Mouse (Mus musculus) B cell, adult 62 days (primary cell): ENCODE data around the gene Gng12. TPM values are rescaled to one million over a fixed set of nuclear protein-coding genes. Genes with fewer than 3 reads are reported as not detected.

ENCODE experiments used
- total RNA-seq: library from RNA; stranded (reverse); gene quantifications from 4 replicates; pipeline ENCODE4 v1.2.4, GENCODE M21; 2023

Gng12 gene
- 7.0 to 11.8 TPM (median 8.5 TPM) in 4 replicates for total RNA-seq

DNA sequence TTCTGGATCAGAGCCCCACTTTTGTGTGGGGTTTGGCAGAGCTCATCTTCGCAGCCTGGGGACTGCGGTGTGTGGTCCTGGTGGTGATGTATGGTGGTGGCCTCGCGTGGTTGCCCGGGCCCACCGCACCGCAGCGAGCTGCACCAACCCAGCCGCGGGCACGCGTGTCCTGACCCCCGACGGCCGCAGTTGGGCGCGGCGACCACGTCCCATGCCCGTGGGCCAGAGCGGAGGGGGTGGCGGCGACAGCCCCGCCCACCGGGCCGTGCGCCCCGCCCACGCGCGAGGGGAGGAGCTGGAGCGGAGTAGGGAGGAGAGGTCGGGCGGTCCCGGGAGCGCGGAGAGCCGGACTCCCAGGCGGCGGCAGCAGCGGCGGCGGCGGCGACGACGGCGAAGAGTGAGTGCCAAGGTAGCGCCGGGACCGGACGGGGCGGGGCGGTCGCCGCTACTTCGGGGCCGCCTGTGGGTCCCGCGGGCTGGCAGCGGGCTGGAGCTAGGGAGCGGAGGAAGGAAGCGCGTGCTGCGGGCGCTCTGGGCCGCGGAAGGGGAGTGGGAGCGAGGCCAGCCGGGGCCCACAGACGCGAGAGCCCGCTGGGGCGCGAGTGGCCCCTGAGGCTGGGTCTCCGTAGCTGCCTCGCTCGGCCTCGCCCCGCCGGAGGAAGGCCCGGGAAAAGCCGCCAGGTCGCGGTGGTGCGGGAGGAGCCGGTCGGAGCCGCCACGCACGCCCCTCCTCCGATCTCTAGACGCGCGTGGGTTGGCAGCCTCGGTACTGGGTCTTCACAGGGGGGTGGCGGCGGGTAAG lies at the start of gene Gng12:
Gene Gng12 (plus strand): TSS at position 279 of the 802 bp plus-strand sequence.

DNA sequence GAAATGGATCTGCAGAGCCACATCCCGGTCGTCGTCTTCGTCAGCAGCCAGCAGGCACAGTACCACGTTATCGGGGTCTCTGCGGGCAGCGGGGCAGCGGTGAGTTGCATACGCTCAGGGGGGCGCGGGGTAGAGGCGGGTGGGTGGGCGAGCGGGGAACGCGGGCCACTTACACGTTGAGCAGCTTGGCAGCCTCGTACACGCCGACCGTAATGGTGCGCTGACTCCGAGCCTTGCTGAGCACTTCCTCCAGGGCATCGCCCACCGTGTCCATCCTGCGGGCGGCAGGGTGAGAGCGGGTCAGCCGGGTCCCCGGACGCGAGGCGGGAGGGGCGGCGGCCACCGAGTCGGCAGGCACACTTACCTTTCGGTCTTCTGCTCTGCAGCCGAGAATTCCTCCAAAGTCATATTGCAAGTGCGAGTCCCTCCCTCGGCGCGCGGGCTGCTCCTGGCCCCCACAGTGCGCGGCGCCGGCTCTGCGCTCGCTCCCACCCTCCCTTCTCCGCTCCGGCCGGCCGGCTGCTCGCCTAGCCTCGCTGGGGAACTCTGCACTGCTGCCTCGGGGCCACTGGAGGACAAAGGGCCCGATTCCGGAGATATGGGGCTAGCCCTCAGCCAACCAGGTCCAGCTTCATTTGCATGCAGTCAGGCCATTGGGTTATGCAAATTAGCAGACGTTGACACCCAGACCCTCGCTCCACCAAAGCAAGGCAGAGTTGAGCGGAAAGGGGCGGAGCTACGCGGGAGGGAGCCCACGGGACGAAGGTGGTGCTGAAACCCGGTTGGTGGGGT lies 140.8 kb downstream of the Gng12 start, which contains the start of gene Gadd45a:
Gene Gadd45a (minus strand): TSS at position 621 of the 792 bp plus-strand sequence.

Other genes starting within 250 kb of the Gng12 start
- not detected in 4 replicates for gene Vmn1r35, start 210.5 kb upstream of the Gng12 start, total RNA-seq
- not detected in 4 replicates for gene Vmn1r36, start 177.2 kb upstream of the Gng12 start, total RNA-seq
- gene Vmn1r37, start 167.0 kb upstream of the Gng12 start, total RNA-seq = not detected in 4 replicates
- gene Vmn1r38, start 113.8 kb upstream of the Gng12 start, total RNA-seq = not detected in 4 replicates
- gene Vmn1r39, start 85.8 kb upstream of the Gng12 start, total RNA-seq = not detected in 4 replicates
- 50.2 to 65.9 TPM (median 53.5 TPM) in 4 replicates for gene Gadd45a, start 141.1 kb downstream of the Gng12 start, total RNA-seq